10 mouse cellular contexts compared by ENCODE assay signal in genomic region chr2:156864481-156864880, GRCm38 (mm10). TPM values are rescaled to one million over a fixed set of nuclear protein-coding genes. Genes with fewer than 3 reads are reported as not detected.
DNase-seq lines count a peak whose midpoint lies in the region; ATAC-seq lines count a peak whose summit lies in the region.
"Had no signal": no experiment of that assay in that cellular context is flagged by ENCODE, and none has a peak within 500 bp of the region (broad histone marks: within the 10 kb centered on the region; RNA-seq: fewer than 3 reads in every experiment).

No protein-coding gene starts in this region.

- H3K36me3 ChIP-seq in forebrain, embryonic 10.5 days (replicated peaks) = peaks cover 62% of the 10 kb centered on the region
- H3K36me3 ChIP-seq in forebrain, embryonic 16.5 days (ENCODE audit: control insufficient read depth, insufficient read depth) = 0 out of 2 replicates have a peak, but pooled peaks cover 6% of the 10 kb centered on the region
- H3K36me3 ChIP-seq in neural tube, embryonic 11.5 days (ENCODE audit: control insufficient read depth, insufficient read depth, low read length) = peaks cover 2% of the 10 kb centered on the region
- peaks cover 58% of the 10 kb centered on the region for H3K36me3 ChIP-seq in limb, embryonic 12.5 days

- H3K27me3 ChIP-seq in forebrain, embryonic 10.5 days (ENCODE audit: poor library complexity, severe bottlenecking) = no peaks in the 10 kb centered on the region
- H3K27me3 ChIP-seq in forebrain, embryonic 16.5 days (replicated peaks; ENCODE audit: control insufficient read depth, insufficient read depth, low read length) = no peaks in the 10 kb centered on the region
- no peaks in the 10 kb centered on the region for H3K27me3 ChIP-seq in neural tube, embryonic 11.5 days (ENCODE audit: control insufficient read depth, insufficient read depth, low read length)
- H3K27me3 ChIP-seq in limb, embryonic 12.5 days = no peaks in the 10 kb centered on the region
- H3K27me3 ChIP-seq: Patski had no signal

- H3K27ac ChIP-seq in forebrain, embryonic 10.5 days = no peak overlapping the region
- no peak overlapping the region for H3K27ac ChIP-seq in forebrain, embryonic 16.5 days (ENCODE audit: low read length)
- no peak overlapping the region for H3K27ac ChIP-seq in neural tube, embryonic 11.5 days (ENCODE audit: low read depth, low read length)
- no peak overlapping the region for H3K27ac ChIP-seq in limb, embryonic 12.5 days

- H3K4me3 ChIP-seq in forebrain, embryonic 10.5 days = peak overlapping the region; percentile 97
- no peak overlapping the region for H3K4me3 ChIP-seq in forebrain, embryonic 16.5 days (replicated peaks; ENCODE audit: low read length)
- H3K4me3 ChIP-seq in neural tube, embryonic 11.5 days (ENCODE audit: low read depth, low read length) = no peak overlapping the region
- peak overlapping the region; percentile 97 for H3K4me3 ChIP-seq in limb, embryonic 12.5 days (replicated peaks)

- 83% methylated on average over 3 of the region's 3 CpGs for WGBS in forebrain, embryonic 10.5 days
- 49% methylated on average over 3 of the region's 3 CpGs for WGBS in forebrain, embryonic 16.5 days
- WGBS in neural tube, embryonic 11.5 days = 86% methylated on average over 3 of the region's 3 CpGs
- WGBS in limb, embryonic 12.5 days = 84% methylated on average over 3 of the region's 3 CpGs

- H3K9me3 ChIP-seq in forebrain, embryonic 10.5 days = no peaks in the 10 kb centered on the region
- no peaks in the 10 kb centered on the region for H3K9me3 ChIP-seq in forebrain, embryonic 16.5 days (ENCODE audit: control insufficient read depth, low read length)
- no peaks in the 10 kb centered on the region for H3K9me3 ChIP-seq in neural tube, embryonic 11.5 days (ENCODE audit: control insufficient read depth, low read length)
- no peaks in the 10 kb centered on the region for H3K9me3 ChIP-seq in limb, embryonic 12.5 days

- no peak for ATAC-seq in forebrain, embryonic 16.5 days
- no peak for ATAC-seq in neural tube, embryonic 11.5 days (ENCODE audit: insufficient read depth, low FRiP score, low TSS enrichment)
- ATAC-seq in limb, embryonic 12.5 days (ENCODE audit: insufficient number of reproducible peaks, insufficient read depth, low FRiP score, low TSS enrichment, low read depth) = no peak
- ATAC-seq: Patski had no signal

- no peak overlapping the region for H3K4me2 ChIP-seq in forebrain, embryonic 16.5 days (ENCODE audit: low read length)
- H3K4me2 ChIP-seq in neural tube, embryonic 11.5 days (ENCODE audit: low read depth) = peak overlapping the region; percentile 92; the same call in 1 of the 2 replicates
- peak overlapping the region; percentile 75 for H3K4me2 ChIP-seq in limb, embryonic 12.5 days

- no peak for DNase-seq in forebrain, embryonic 10.5 days (ENCODE audit: extremely low spot score, low spot score)
- DNase-seq in neural tube, embryonic 11.5 days (ENCODE audit: low spot score) = no peak
- DNase-seq in neural tube, embryonic 10.5 days (ENCODE audit: extremely low spot score, low spot score) = no peak
- no peak for DNase-seq in ovary, postnatal 10 days (ENCODE audit: low spot score)
- no peak for DNase-seq in ovary, postnatal 36 days (ENCODE audit: low spot score)
- DNase-seq in testis, postnatal 10 days (ENCODE audit: low spot score) = no peak
- DNase-seq: gastrocnemius, postnatal 36 days had no signal

- H3K9ac ChIP-seq in forebrain, embryonic 16.5 days (replicated peaks; ENCODE audit: low read depth, low read length) = no peak overlapping the region
- H3K9ac ChIP-seq in neural tube, embryonic 11.5 days (ENCODE audit: low read length) = no peak overlapping the region
- H3K9ac ChIP-seq in limb, embryonic 12.5 days (replicated peaks) = no peak overlapping the region; the same call in 1 of the 2 replicates

- peaks cover 27% of the 10 kb centered on the region for H3K4me1 ChIP-seq in forebrain, embryonic 10.5 days
- peaks cover 22% of the 10 kb centered on the region for H3K4me1 ChIP-seq in forebrain, embryonic 16.5 days (replicated peaks; ENCODE audit: control insufficient read depth, insufficient read depth, low read length)
- peaks cover 8% of the 10 kb centered on the region; the same call in 1 of the 2 replicates for H3K4me1 ChIP-seq in neural tube, embryonic 11.5 days (ENCODE audit: control insufficient read depth, insufficient read depth, low read length)
- H3K4me1 ChIP-seq in limb, embryonic 12.5 days (replicated peaks) = peaks cover 20% of the 10 kb centered on the region

RNA-seq across cellular contexts. Expression of gene Rab5if, which starts 1.6 kb away (rescaled TPM):
- 185 and 186 TPM in 2 replicates for polyA plus RNA-seq in forebrain, embryonic 10.5 days (2016; fragmentation: Nextera tagmentation; extraction: Ambion mirVana)
- 131 and 139 TPM in 2 replicates for polyA plus RNA-seq in forebrain, embryonic 16.5 days (2015; fragmentation: Nextera tagmentation; extraction: Ambion mirVana)
- polyA plus RNA-seq in neural tube, embryonic 11.5 days (2014; fragmentation: Nextera tagmentation; extraction: Ambion mirVana) = 172 and 183 TPM in 2 replicates
- polyA plus RNA-seq in limb, embryonic 12.5 days (2016; fragmentation: Nextera tagmentation; extraction: Ambion mirVana) = 177 and 190 TPM in 2 replicates

RNA-seq across cellular contexts. Expression of gene 4930518I15Rik, which starts 6.7 kb away (rescaled TPM):
- polyA plus RNA-seq in forebrain, embryonic 10.5 days (2016; fragmentation: Nextera tagmentation; extraction: Ambion mirVana) = 7.7 and 9.3 TPM in 2 replicates
- polyA plus RNA-seq in forebrain, embryonic 16.5 days (2015; fragmentation: Nextera tagmentation; extraction: Ambion mirVana) = 10.2 and 15.0 TPM in 2 replicates
- 4.9 and 5.6 TPM in 2 replicates for polyA plus RNA-seq in neural tube, embryonic 11.5 days (2014; fragmentation: Nextera tagmentation; extraction: Ambion mirVana)
- polyA plus RNA-seq in limb, embryonic 12.5 days (2016; fragmentation: Nextera tagmentation; extraction: Ambion mirVana) = 11.1 and 12.5 TPM in 2 replicates

RNA-seq across cellular contexts. Expression of gene Sla2, which starts 22.5 kb away (rescaled TPM):
- polyA plus RNA-seq in forebrain, embryonic 10.5 days (2016; fragmentation: Nextera tagmentation; extraction: Ambion mirVana) = 0.60 and 0.94 TPM in 2 replicates
- 0.11 and 0.29 TPM in 2 replicates for polyA plus RNA-seq in forebrain, embryonic 16.5 days (2015; fragmentation: Nextera tagmentation; extraction: Ambion mirVana)
- polyA plus RNA-seq in neural tube, embryonic 11.5 days (2014; fragmentation: Nextera tagmentation; extraction: Ambion mirVana) = 0.44 and 0.74 TPM in 2 replicates
- 0.58 and 0.76 TPM in 2 replicates for polyA plus RNA-seq in limb, embryonic 12.5 days (2016; fragmentation: Nextera tagmentation; extraction: Ambion mirVana)

RNA-seq across cellular contexts. Expression of gene Tgif2, which starts 24.7 kb away (rescaled TPM):
- polyA plus RNA-seq in forebrain, embryonic 10.5 days (2016; fragmentation: Nextera tagmentation; extraction: Ambion mirVana) = 108 and 109 TPM in 2 replicates
- polyA plus RNA-seq in forebrain, embryonic 16.5 days (2015; fragmentation: Nextera tagmentation; extraction: Ambion mirVana) = 33.1 and 39.1 TPM in 2 replicates
- polyA plus RNA-seq in neural tube, embryonic 11.5 days (2014; fragmentation: Nextera tagmentation; extraction: Ambion mirVana) = 85.1 and 92.7 TPM in 2 replicates
- polyA plus RNA-seq in limb, embryonic 12.5 days (2016; fragmentation: Nextera tagmentation; extraction: Ambion mirVana) = 83.6 and 89.8 TPM in 2 replicates

Comparison
In these comparisons a context has a peak if more than half of its experiments do, and no peak if none do; other contexts are left out.
1. H3K4me3 ChIP-seq: peak in forebrain, embryonic 10.5 days (single experiment) and limb, embryonic 12.5 days (single experiment); none in forebrain, embryonic 16.5 days (single experiment) and neural tube, embryonic 11.5 days (single experiment).